Mouse (Mus musculus): ENCODE data around the gene Scgb2b3. TPM values are rescaled to one million over a fixed set of nuclear protein-coding genes. Genes with fewer than 3 reads are reported as not detected.

The Scgb2b3 gene
- polyA plus RNA-seq (2016; fragmentation: Nextera tagmentation; extraction: Ambion mirVana), result not detected in 2 replicates

DNA sequence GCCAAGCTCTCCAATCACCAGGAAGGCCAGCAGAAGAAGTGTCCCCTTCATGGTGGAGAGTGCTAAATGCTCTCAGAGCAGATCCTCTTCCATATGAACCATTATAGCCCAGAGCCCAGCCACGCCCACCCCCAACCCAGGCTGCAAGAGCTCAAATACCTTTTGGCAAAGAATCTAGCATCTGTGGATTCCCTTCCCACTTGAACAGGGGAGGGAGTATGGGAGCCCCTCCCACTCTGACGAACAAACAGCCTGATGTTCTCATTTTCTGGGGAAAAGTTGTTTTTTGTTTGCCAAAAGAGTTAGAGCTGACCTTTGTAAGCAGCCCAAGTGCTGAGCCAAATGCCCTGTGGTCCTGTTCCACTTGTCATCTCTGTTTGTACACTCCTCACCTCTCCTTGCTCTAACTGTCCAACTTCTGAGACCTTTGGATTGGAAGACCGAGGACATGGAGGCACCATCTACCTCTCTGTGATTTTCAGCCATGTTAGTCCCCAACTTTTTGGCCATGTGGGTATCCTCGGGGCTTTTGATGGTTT lies at the start of gene Scgb2b3:
TSS of gene Scgb2b3 (minus strand) at position 51 of the 539 bp plus-strand sequence.
- 66% methylated on average over 4 of the region's 4 CpGs for WGBS
- Histone ChIP-seq H3K36me3 (no peaks in the 10 kb centered on the region), H3K27me3 (ENCODE audit: insufficient read depth, poor library complexity, severe bottlenecking) (no peaks in the 10 kb centered on the region), H3K4me3 (no peak within 1 kb of the TSS), H3K4me1 (no peaks in the 10 kb centered on the region), H3K9me3 (peaks cover 48% of the 10 kb centered on the region), H3K27ac (no peak within 1 kb of the TSS)
- DNase-seq (ENCODE audit: low spot score), result no peak

DNA sequence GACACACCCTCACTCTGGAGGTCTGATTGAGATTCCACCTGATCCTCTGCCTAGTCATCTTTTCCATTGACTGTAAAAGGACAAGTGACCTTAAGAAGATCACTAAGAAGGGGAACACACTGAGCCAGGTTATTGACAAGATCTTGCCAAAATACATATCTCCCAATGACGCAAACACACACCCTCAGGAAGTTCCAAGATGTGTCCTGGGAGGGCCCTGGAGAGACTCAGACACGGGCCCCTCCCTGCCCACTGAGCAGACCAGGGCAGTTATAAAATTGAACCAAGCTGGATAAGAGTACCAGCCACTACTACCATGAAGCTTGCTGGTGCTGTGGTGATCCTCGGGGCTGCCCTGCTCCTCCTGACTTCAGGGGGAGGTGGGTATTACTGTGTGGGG lies 13.4 kb upstream of the Scgb2b3 start, which contains the start of gene Scgb1b3:
TSS of gene Scgb1b3 (plus strand) at position 301 of the 400 bp plus-strand sequence.
- no peak for DNase-seq (ENCODE audit: low spot score)
- H3K36me3 ChIP-seq, result no peaks in the 10 kb centered on the region
- no peak within 1 kb of the TSS for H3K27ac ChIP-seq
- no peaks in the 10 kb centered on the region for H3K27me3 ChIP-seq (ENCODE audit: insufficient read depth, poor library complexity, severe bottlenecking)
- no peak within 1 kb of the TSS for H3K4me3 ChIP-seq
- peaks cover 43% of the 10 kb centered on the region for H3K9me3 ChIP-seq
- 72% methylated on average over 3 of the region's 3 CpGs for WGBS
- H3K4me1 ChIP-seq, result no peaks in the 10 kb centered on the region

Other genes with a start within 250 kb of the Scgb2b3 start
- gene Hpn, start 246.8 kb downstream of the Scgb2b3 start, polyA plus RNA-seq (2016; fragmentation: Nextera tagmentation; extraction: Ambion mirVana), result 3.6 and 15.0 TPM in 2 replicates
- 3.9 and 4.3 TPM in 2 replicates for gene Scn1b, start 235.1 kb downstream of the Scgb2b3 start, polyA plus RNA-seq (2016; fragmentation: Nextera tagmentation; extraction: Ambion mirVana)
- gene Gramd1a, start 206.2 kb downstream of the Scgb2b3 start, polyA plus RNA-seq (2016; fragmentation: Nextera tagmentation; extraction: Ambion mirVana), result 58.1 and 70.9 TPM in 2 replicates
- gene Scgb2b2, start 71.6 kb downstream of the Scgb2b3 start, polyA plus RNA-seq (2016; fragmentation: Nextera tagmentation; extraction: Ambion mirVana), result not detected in 2 replicates
- not detected in 2 replicates for gene Scgb1b2, start 70.3 kb downstream of the Scgb2b3 start, polyA plus RNA-seq (2016; fragmentation: Nextera tagmentation; extraction: Ambion mirVana)
- gene Scgb1b3, start 13.5 kb upstream of the Scgb2b3 start, polyA plus RNA-seq (2016; fragmentation: Nextera tagmentation; extraction: Ambion mirVana), result not detected in 2 replicates